In genomic region chr1:128705071-128705503, GRCm38 (mm10) we compare ENCODE assay signal across 12 mouse cellular contexts.
A peak's percentile ranks its signal among the peaks of the same experiment; 100 is the strongest.
DNase-seq lines count a peak whose midpoint lies in the region; ATAC-seq and TF ChIP-seq lines count a peak whose summit lies in the region.
"Had no signal": no experiment of that assay in that cellular context is flagged by ENCODE, and none has a peak within 500 bp of the region (broad histone marks: within the 10 kb centered on the region; RNA-seq: fewer than 3 reads in every experiment).

No protein-coding gene starts in this region.

- 3% methylated on average over 3 of the region's 3 CpGs for WGBS in bone marrow, adult 2 months
- WGBS in lung, embryonic 16.5 days, result 34% methylated on average over 3 of the region's 3 CpGs
- WGBS in midbrain, embryonic 10.5 days, result 85% methylated on average over 3 of the region's 3 CpGs

- H3K36me3 ChIP-seq in lung, embryonic 16.5 days (ENCODE audit: control insufficient read depth, insufficient read depth, low read length), result no peaks in the 10 kb centered on the region
- H3K36me3 ChIP-seq in splenic B cell, adult 2 months (ENCODE audit: control insufficient read depth, insufficient read depth, low read length, poor library complexity, severe bottlenecking), result no peaks in the 10 kb centered on the region
- H3K36me3 ChIP-seq in midbrain, embryonic 10.5 days, result no peaks in the 10 kb centered on the region

- H3K4me3 ChIP-seq in bone marrow, adult 2 months (replicated peaks; ENCODE audit: control insufficient read depth, low read depth, low read length), result no peak overlapping the region
- no peak overlapping the region for H3K4me3 ChIP-seq in lung, embryonic 16.5 days (ENCODE audit: low read length)
- no peak overlapping the region for H3K4me3 ChIP-seq in midbrain, embryonic 10.5 days
- H3K4me3 ChIP-seq: myocyte had no signal

- TF ChIP-seq POLR2A in bone marrow, adult 2 months (IDR thresholded peaks at IDR 0.05; ENCODE audit: borderline replicate concordance, control insufficient read depth, low read depth, low read length), result no peak

- H3K27me3 ChIP-seq in lung, embryonic 16.5 days (ENCODE audit: control insufficient read depth, insufficient read depth, low read depth, low read length), result no peaks in the 10 kb centered on the region
- no peaks in the 10 kb centered on the region for H3K27me3 ChIP-seq in splenic B cell, adult 2 months (ENCODE audit: control insufficient read depth, insufficient read depth, low read length, poor library complexity, severe bottlenecking)
- no peaks in the 10 kb centered on the region for H3K27me3 ChIP-seq in midbrain, embryonic 10.5 days (ENCODE audit: low read depth, poor library complexity, severe bottlenecking)

- TF ChIP-seq CTCF in bone marrow, adult 2 months (IDR thresholded peaks at IDR 0.05; ENCODE audit: control insufficient read depth, insufficient read depth, low read length), result no peak

- peak; percentile 85 to 89 for DNase-seq in spleen, postnatal 36 days (ENCODE audit: low spot score in 2 of 2)
- no peak for DNase-seq in spleen, adult 12 weeks (ENCODE audit: low spot score)
- DNase-seq in splenic B cell, adult 2 months (ENCODE audit: low read depth, low spot score), result peak; percentile 94
- DNase-seq in layer of hippocampus, adult 9-11 months, result no peak
- DNase-seq in midbrain, embryonic 10.5 days (ENCODE audit: low spot score), result no peak
- DNase-seq: cerebellum, adult 18-20 months; gastrocnemius, postnatal 14 days; right cerebral cortex, postnatal 14 days had no signal

- no peak overlapping the region; the same call in 1 of the 2 replicates for H3K9ac ChIP-seq in lung, embryonic 16.5 days (ENCODE audit: low read length)

- peaks cover 7% of the 10 kb centered on the region for H3K4me1 ChIP-seq in bone marrow, adult 2 months (ENCODE audit: control insufficient read depth, insufficient read depth, low read length)
- peaks cover 6% of the 10 kb centered on the region for H3K4me1 ChIP-seq in lung, embryonic 16.5 days (replicated peaks; ENCODE audit: control insufficient read depth, insufficient read depth, low read length)
- no peaks in the 10 kb centered on the region for H3K4me1 ChIP-seq in midbrain, embryonic 10.5 days

- no peaks in the 10 kb centered on the region for H3K9me3 ChIP-seq in lung, embryonic 16.5 days (ENCODE audit: control insufficient read depth, low read length)
- no peaks in the 10 kb centered on the region for H3K9me3 ChIP-seq in midbrain, embryonic 10.5 days (replicated peaks)

- peak; percentile 62 for ATAC-seq in lung, embryonic 16.5 days (ENCODE audit: low read depth)
- ATAC-seq: intestine, postnatal 0 days had no signal

- no peak overlapping the region for H3K4me2 ChIP-seq in lung, embryonic 16.5 days (ENCODE audit: low read depth, low read length)

- peak overlapping the region; percentile 98 for H3K27ac ChIP-seq in bone marrow, adult 2 months (ENCODE audit: control insufficient read depth, insufficient read depth, low read depth, low read length, poor library complexity)
- peak overlapping the region; percentile 37; the same call in 1 of the 2 replicates for H3K27ac ChIP-seq in lung, embryonic 16.5 days (ENCODE audit: low read length)
- H3K27ac ChIP-seq in midbrain, embryonic 10.5 days (replicated peaks), result no peak overlapping the region

Comparison
In these comparisons a context has a peak if more than half of its experiments do, and no peak if none do; other contexts are left out.
1. DNase-seq: peak in spleen, postnatal 36 days (2 of 2) and splenic B cell, adult 2 months (single experiment); none in spleen, adult 12 weeks (single experiment), layer of hippocampus, adult 9-11 months (single experiment) and midbrain, embryonic 10.5 days (single experiment).